Mouse (Mus musculus) monocyte, adult 5-6 weeks (primary cell): ENCODE measurements around the gene Ifit1bl2. TPM values are rescaled to one million over a fixed set of nuclear protein-coding genes. Genes with fewer than 3 reads are reported as not detected.
"Not testable (repeated sequence)": the region's sequence is repeated elsewhere in the genome, so short reads cannot be mapped to it uniquely, and the experiment has no call there.

ENCODE experiments used
- ATAC-seq: fragments of 153-309, 156-312 bp; replicated peaks from 2 replicates; pipeline ENCODE4 v1.8.0; 2017; ENCODE audit warnings: mild to moderate bottlenecking; ENCODE audit not compliant: low TSS enrichment, insufficient number of reproducible peaks, severe bottlenecking, poor library complexity, low FRiP score
- total RNA-seq: library from RNA; stranded (forward); fragments of 200-1000, 200-491, 200-594 nt; gene quantifications from 3 replicates; pipeline ENCODE4 v1.2.3, GENCODE M21; 2017

The Ifit1bl2 gene
- total RNA-seq, 1 experiment from 2014 or later: 1.8 TPM

DNA sequence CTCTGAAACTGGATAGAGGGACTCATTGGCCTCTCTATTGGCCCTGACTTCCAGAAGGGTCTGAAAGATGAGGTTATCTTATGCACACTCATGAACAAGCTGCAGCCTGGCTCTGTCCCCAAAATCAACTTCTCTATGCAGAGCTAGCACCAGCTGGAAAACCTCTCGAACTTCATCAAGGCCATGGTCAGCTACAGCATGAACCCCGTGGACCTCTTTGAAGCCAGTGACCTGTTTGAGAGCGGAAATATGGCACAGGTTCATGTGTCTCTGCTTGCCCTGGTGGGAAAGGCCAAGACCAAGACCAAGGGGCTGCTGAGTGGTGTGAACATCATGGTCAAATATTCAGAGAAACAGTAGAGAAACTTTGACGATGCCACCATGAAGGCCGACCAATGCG is 16.8 kb downstream of the Ifit1bl2 start:
- ATAC-seq: no peak

DNA sequence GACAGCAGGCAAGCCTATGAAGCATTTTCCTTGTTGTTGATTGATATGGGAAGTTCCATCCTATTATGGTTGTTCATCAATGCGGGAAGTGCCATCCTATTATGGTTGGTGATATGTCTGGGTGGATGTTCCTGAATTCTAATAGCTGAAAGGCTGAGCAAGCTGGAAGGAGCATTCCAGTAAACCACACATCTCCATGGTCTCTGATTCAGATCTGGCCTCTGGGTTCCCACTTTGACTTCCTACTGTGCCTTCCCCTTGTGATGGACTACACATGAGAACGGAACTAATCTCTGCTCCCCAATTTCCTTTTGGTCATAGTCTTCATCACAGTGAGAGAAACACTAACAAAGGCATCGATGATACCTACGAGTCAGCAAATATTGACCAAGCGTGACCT is 19.7 kb downstream of the Ifit1bl2 start:
- ATAC-seq: no peak

DNA sequence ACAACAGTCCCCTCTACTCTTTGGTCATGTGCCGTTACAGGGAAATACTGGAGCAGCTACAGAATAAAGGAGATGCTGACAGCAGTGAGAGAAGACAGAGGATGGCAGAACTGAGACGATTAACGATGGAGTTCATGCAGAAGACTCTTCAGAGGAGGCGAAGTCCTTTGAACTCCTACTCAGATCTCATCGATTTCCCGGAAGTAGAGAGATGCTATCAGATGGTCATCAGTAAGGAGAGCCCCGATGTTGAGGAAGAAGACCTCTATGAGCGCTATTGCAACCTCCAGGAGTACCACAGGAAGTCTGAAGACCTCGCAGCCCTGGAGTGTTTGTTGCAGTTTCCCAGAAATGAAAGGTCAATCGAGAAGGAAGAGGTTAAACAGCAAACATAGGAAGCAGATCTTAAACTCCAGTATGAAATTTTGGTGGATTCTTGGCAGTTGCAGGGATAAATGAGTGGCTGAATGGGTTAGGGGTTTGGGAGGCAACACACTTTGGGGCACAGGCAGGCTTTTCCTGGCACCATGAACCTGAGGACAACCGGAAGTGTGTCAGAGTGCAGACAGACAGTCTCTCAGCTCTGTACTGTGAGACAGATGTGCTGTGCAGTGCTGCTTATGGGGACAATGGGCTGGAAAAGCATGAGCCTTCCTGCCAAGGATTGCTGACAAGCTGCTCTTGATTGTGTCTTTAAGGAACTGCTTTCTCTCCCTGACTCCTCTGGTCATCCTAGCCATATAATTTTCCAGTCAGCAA is 28.1 kb downstream of the Ifit1bl2 start:
- ATAC-seq: not testable (repeated sequence)

DNA sequence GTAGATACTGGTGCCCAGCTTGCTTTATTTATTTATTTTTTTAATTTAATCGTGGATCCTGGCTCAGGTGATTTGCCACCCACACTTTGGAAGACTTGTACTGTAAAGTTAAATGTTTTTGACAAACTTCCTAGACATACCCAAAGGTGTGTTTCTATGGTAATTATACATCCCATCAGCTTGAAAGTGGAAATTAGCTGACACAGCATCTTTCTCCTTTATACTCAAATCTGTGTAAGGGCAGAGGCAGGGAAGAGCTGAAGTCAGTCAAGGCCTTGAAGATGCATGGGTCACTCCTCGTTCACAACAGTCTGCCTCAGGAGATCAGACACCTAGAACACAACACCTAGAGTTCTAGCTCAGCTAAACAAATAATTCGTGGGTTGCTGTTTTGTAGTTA is 30.4 kb downstream of the Ifit1bl2 start:
- ATAC-seq: not testable (repeated sequence)

DNA sequence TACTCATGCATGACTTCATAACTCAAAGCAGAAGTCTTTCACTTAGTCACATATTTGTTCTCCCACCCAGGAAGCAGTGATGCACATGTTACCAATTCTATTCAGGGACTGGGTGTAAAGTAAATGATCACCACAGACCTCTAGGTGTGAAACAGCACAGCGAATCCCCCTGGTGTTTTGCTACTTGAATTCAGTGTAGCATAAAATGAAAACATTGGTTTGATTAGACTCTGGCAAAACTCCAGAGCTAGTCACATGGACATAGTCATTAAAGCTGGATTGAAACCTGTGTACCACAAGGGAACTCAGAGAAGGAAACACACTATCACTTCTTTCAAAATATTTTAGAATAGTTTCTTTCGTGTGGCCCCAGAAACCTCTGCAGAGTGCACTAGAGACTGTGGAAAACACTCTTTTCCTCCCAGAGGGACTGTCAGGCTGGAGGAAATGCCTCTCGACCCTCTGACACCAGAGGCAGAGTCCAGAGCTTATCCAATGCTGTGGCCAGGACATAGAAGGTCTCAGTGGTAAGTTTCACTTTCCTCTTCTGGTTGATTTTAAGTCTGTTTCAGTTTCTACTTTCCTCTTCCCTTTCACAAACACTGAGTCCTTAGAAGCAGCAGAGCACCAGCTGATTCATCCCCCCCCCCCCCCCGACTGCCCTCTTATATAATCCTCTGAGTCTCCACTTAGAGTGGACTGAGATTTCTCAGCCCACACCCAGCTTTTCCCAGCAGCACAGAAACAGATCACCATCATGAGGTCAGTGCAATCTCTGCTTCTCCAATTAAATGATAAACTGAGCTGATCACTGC is 33.1 kb downstream of the Ifit1bl2 start, which contains the start of gene Ifit3b:
Gene Ifit3b (plus strand): TSS at position 734 of the 815 bp plus-strand sequence.
- peak; percentile 87 for ATAC-seq

DNA sequence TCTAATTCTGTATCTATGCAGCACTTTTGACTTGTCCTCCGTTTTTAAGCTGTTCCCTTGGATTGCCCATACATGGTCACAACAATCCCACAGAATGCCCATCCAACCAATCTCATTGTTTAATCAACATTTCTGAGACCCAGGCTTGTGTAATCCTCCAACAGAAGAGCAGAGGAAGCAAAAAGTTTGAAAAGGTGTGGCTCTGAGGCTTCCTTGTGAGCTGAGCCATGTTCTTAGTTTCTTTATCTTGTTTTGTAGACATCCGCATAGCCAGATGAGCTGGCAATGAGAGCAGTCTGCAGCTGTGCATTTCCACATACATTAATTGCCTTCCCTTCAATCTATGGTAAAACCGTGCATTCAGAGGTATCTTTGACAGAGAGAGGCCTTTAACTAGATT is 35.1 kb downstream of the Ifit1bl2 start:
- no peak for ATAC-seq

DNA sequence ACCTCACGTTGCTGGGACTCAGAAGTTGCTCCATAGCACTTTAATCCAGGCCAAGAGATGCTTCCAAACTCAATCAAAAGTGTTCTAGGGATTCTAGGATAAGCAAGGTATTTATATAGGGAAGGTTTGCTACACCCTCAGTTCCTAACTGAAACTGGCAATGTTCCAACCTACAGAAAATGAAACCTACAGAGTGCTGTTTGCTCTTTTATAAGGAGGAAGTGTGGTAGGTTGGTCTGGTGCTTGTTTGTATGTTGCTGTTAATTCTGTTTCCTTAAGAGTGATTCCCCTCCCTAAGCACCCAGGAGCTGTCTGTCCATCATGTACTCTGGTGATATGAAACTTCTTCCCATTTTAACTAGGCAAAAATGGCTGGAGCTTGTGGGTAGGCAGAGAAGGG is 38.7 kb downstream of the Ifit1bl2 start, which contains the start of gene Ifit1bl1:
Gene Ifit1bl1 (minus strand): TSS at position 69 of the 400 bp plus-strand sequence.
- ATAC-seq: peak; percentile 73

DNA sequence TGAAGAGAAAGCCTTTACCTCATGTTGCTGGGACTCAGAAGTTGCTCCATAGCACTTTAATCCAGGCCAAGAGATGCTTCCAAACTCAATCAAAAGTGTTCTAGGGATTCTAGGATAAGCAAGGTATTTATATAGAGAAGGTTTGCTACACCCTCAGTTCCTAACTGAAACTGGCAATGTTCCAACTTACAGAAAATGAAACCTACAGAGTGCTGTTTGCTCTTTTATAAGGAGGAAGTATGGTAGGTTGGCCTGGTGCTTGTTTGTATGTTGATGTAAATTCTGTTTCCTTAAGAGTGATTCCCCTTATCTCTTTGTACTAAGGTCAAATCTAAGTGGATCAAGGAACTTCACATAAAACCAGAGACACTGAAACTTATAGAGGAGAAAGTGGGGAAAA is 41.3 kb downstream of the Ifit1bl2 start:
- ATAC-seq: peak; percentile 74

DNA sequence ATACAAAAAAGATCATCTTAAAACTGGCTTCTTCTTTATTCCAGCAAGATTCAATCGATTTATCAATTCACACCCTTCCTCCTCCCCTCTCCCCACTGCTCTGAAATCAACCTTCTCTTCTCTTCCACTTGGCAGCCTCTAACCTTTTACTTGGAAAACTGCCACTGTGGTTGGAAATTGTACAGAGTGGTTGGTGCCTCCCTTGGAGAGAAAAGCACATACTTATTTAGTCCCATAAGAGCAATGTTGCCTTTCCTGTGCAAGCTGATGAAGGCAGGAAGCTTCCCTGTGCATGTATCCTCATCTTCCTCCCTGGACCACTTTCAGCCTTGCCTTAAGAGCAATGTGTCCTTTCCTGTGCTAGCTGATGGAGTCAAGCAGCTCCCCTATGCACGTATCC is 42.2 kb downstream of the Ifit1bl2 start:
- no peak for ATAC-seq

DNA sequence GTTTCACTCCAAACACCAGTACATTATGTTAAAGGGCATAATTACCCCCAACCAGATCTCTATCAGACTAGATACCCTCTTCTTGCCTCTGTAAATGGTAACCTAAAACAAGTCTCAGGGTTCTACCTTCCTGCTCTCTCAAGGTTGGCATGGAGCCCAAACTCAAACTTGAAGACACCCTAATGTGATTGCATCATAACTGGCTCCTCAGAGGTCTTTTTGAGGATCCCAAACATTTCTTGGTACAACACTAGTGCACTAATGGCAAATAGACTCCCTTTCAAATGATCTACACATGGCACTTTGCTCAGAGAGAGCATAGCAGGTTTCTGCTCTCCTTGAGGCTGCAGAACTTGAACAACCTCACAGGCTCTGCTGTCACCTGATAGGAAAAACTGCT is 43.7 kb downstream of the Ifit1bl2 start:
- ATAC-seq: no peak

DNA sequence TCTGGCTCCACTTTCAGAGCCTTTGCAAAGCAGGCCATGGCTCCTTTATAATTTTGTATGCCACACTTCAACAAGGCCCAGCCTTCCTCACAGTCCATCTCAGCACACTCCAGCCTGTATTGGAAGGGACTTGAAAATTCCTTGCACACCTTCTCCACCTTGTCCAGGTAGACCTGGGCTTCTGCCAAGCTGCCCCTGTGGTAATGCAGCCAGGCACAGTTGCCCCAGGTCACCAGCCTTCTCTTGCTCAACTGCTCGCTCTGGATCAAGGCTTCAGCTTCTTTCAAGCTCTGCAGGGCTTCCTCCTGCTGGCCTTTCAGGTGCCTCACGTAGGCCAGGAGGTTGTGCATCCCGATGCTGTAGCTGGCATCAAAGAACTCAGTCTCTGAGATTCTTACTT is 46.0 kb downstream of the Ifit1bl2 start:
- not testable (repeated sequence) for ATAC-seq

DNA sequence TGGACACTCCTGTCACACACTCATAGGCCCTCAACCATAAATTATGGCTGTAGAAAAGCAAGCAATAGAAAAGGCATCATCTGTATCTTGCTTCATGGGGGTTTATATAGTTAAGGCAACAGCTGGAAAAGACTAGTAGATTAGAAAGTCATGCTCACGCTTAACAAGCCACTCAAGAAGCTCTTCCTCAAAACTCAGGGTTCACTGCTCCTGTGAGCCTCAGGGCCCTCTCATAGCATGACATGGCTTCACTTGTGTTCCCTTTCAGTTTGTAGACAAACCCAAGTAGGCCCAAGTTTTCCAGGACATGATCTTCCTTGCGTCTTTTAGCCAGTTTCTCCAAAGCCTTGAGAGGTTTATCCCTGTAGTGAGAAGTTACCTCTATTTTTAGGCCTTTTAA is 47.1 kb downstream of the Ifit1bl2 start:
- no peak for ATAC-seq

DNA sequence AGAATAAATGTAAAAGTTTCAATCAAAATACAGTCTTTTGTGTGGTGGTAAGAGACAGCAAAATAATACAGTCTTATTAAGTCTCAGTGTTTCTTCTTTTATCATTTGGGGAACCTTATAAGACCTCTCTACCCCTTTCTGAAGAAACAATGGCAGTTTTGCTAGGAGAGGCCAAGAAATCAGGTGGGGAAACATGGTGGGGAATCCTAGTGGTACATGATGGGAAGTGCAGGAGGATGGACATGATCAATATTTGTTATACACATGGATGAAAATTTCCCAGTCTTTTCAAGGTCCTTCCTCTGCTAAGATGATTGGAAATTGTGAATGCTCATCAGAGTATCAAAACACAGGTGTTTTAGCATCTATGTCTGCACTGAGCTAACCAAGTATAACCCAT is 51.6 kb downstream of the Ifit1bl2 start:
- no peak for ATAC-seq

DNA sequence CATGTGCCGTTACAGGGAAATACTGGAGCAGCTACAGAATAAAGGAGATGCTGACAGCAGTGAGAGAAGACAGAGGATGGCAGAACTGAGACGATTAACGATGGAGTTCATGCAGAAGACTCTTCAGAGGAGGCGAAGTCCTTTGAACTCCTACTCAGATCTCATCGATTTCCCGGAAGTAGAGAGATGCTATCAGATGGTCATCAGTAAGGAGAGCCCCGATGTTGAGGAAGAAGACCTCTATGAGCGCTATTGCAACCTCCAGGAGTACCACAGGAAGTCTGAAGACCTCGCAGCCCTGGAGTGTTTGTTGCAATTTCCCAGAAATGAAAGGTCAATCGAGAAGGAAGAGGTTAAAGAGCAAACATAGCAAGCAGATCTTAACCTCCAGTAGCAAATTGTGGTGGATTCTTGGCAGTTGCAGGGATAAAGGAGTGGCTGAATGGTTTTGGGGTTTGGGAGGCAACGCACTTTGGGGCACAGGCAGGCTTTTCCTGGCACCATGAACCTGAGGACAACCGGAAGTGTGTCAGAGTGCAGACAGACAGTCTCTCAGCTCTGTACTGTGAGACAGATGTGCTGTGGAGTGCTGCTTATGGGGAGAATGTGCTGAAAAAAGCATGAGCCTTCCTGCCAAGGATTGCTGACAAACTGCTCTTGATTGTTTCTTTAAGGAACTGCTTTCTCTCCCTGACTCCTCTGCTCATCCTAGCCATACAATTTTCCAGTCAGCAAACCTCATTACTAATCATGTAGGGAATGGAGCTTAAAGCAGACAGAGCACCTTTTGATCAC is 52.4 kb downstream of the Ifit1bl2 start:
- ATAC-seq: not testable (repeated sequence)

DNA sequence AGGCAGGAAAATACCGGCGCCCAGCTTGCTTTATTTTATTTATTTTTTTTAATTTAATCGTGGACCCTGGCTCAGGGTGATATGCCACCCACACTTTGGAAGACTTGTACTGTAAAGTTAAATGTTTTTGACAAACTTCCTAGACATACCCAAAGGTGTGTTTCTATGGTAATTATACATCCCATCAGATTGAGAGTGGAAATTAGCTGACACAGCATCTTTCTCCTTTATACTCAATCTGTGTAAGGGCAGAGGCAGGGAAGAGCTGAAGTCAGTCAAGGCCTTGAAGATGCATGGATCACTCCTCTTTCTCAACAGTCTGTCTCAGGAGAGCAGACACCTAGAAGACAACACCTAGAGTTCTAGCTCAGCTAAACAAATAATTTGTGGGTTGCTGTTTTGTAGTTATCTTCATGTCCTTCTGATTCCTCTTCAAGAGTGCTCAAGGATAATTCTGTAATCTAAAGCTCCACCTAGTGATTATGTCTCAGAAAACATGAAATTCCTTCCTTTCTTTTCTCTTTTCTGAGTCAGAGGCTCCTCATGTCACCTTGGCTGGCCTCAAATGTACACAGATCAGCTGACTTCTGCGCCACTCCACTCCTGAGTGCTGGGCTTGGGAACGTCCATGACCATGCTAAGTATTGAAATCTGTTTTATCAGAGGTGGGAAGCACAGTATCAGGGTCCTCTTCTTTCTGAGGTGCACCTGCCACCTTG is 54.6 kb downstream of the Ifit1bl2 start:
- not testable (repeated sequence) for ATAC-seq

DNA sequence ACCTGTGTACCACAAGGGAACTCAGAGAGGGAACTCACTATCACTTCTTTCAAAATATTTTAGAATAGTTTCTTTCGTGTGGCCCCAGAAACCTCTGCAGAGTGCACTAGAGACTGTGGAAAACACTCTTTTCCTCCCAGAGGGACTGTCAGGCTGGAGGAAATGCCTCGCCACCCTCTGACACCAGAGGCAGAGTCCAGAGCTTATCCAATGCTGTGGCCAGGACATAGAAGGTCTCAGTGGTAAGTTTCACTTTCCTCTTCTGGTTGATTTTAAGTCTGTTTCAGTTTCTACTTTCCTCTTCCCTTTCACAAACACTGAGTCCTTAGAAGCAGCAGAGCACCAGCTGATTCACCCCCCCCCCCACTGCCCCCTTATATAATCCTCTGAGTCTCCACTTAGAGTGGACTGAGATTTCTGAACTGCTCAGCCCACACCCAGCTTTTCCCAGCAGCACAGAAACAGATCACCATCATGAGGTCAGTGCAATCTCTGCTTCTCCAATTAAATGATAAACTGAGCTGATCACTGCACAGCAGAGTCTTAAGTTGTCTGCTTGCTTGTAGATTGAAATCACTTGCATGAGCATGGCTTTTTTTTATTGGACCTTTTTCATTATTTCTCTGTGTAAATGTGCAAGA is 57.3 kb downstream of the Ifit1bl2 start, which contains the start of gene Ifit3:
Gene Ifit3 (plus strand): TSS at position 406 of the 641 bp plus-strand sequence.
- ATAC-seq: peak; percentile 86

DNA sequence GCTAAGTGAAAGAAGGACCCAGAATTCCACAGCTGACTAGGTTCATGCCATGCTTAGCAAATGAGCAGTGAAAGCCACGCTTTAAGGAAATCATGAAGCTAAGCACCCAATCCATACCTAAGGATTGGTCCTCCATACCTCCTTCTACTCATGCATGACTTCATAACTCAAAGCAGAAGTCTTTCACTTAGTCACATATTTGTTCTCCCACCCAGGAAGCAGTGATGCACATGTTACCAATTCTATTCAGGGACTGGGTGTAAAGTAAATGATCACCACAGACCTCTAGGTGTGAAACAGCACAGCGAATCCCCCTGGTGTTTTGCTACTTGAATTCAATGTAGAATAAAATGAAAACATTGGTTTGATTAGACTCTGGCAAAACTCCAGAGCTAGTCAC is 57.8 kb downstream of the Ifit1bl2 start:
- ATAC-seq: peak; percentile 81

DNA sequence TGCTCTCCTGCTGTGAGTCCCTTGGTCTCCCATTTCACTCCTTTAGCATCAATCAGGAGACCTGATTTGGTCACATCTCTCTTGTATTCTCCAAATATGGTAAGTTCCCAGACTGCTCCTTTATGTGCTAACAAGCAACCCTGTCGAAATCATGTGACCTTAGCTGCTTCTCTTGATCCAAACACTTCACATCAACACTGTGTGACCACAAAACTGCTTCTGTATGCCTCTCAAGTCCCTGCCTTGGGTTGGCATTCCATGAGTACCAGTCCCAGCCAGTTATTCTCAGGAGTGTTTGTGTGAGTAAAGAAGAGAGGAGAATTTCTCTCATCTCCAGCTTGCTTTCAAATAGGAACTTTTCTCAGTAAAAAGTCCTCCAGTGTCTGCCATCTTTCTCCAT is 63.4 kb downstream of the Ifit1bl2 start:
- no peak for ATAC-seq
